8 mouse cellular contexts compared by ENCODE assay signal in the genomic region with DNA sequence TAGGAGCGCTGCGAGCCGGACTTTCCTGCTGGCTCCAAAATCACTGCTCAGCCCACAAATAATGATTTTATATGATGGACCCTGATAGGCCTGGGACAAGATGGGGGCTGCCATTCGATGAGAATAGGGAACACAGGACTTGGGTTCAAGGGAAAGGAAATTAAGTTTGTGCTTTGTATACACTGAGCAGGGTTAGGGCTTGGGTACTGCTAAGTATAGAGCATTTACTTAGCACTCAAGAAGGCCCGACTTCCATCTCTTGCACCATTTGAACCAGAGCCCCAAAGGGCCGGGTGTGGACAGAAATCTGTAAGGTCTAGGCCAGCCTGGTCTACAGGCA. TPM values are rescaled to one million over a fixed set of nuclear protein-coding genes. Genes with fewer than 3 reads are reported as not detected.
DNase-seq lines count a peak whose midpoint lies in the region; ATAC-seq and TF ChIP-seq lines count a peak whose summit lies in the region.

No protein-coding gene starts in this region.

- H3K4me3 ChIP-seq in heart, embryonic 13.5 days: peak overlapping the region; percentile 78
- H3K4me3 ChIP-seq in ES-Bruce4 (ENCODE audit: low read depth, low read length): peak overlapping the region; percentile 64
- peak overlapping the region; percentile 64 for H3K4me3 ChIP-seq in forebrain, embryonic 16.5 days (replicated peaks; ENCODE audit: low read length)
- no peak overlapping the region for H3K4me3 ChIP-seq in macrophage (ENCODE audit: inconsistent target)

- peaks cover 34% of the 10 kb centered on the region for H3K4me1 ChIP-seq in heart, embryonic 13.5 days
- H3K4me1 ChIP-seq in ES-Bruce4 (ENCODE audit: control insufficient read depth, insufficient read depth, low read length): no peaks in the 10 kb centered on the region
- peaks cover 15% of the 10 kb centered on the region for H3K4me1 ChIP-seq in forebrain, embryonic 16.5 days (replicated peaks; ENCODE audit: control insufficient read depth, insufficient read depth, low read length)

- peaks cover 30% of the 10 kb centered on the region for H3K79me2 ChIP-seq in macrophage (ENCODE audit: inconsistent target)

- TF ChIP-seq EP300 in ES-Bruce4 (IDR thresholded peaks at IDR 0.05; ENCODE audit: insufficient read depth, low read depth, low read length): no peak

- no peak for DNase-seq in heart, postnatal 14 days
- DNase-seq in urinary bladder, postnatal 14 days (ENCODE audit: low spot score): no peak
- no peak for DNase-seq in cerebellum, postnatal 36 days
- DNase-seq in layer of hippocampus, adult 8-10 months (ENCODE audit: low spot score in 2 of 2): no peak

- no peak for TF ChIP-seq CTCF in ES-Bruce4 (IDR thresholded peaks at IDR 0.05; ENCODE audit: low read depth, low read length)

- H3K4me2 ChIP-seq in heart, embryonic 13.5 days: peak overlapping the region; percentile 88
- H3K4me2 ChIP-seq in forebrain, embryonic 16.5 days (ENCODE audit: low read length): peak overlapping the region; percentile 77

- peak overlapping the region; percentile 83 for H3K9ac ChIP-seq in heart, embryonic 13.5 days
- H3K9ac ChIP-seq in ES-Bruce4 (ENCODE audit: low read depth, poor library complexity, severe bottlenecking): peak overlapping the region; percentile 80
- H3K9ac ChIP-seq in forebrain, embryonic 16.5 days (replicated peaks; ENCODE audit: low read depth, low read length): peak overlapping the region; percentile 59

- 0 out of 2 replicates have a peak, but pooled peaks cover 7% of the 10 kb centered on the region for H3K36me3 ChIP-seq in heart, embryonic 13.5 days
- peaks cover 5% of the 10 kb centered on the region for H3K36me3 ChIP-seq in ES-Bruce4 (ENCODE audit: control insufficient read depth, insufficient read depth, low read length, poor library complexity, severe bottlenecking)
- H3K36me3 ChIP-seq in forebrain, embryonic 16.5 days (ENCODE audit: control insufficient read depth, insufficient read depth): no peaks in the 10 kb centered on the region
- H3K36me3 ChIP-seq in macrophage (ENCODE audit: inconsistent target): no peaks in the 10 kb centered on the region

- no peaks in the 10 kb centered on the region for H3K27me3 ChIP-seq in heart, embryonic 13.5 days (replicated peaks)
- H3K27me3 ChIP-seq in ES-Bruce4 (ENCODE audit: control insufficient read depth, insufficient read depth, low read length, poor library complexity, severe bottlenecking): no peaks in the 10 kb centered on the region
- no peaks in the 10 kb centered on the region for H3K27me3 ChIP-seq in forebrain, embryonic 16.5 days (replicated peaks; ENCODE audit: control insufficient read depth, insufficient read depth, low read length)

- ATAC-seq in heart, embryonic 13.5 days (ENCODE audit: extremely low read depth, insufficient number of reproducible peaks, low FRiP score, low TSS enrichment): no peak
- ATAC-seq in forebrain, embryonic 16.5 days: peak; percentile 34

- TF ChIP-seq POLR2A in ES-Bruce4 (IDR thresholded peaks at IDR 0.05; ENCODE audit: insufficient read depth, low read length): no peak

- 33% methylated on average over 6 of the region's 6 CpGs for WGBS in heart, embryonic 13.5 days
- 31% methylated on average over 6 of the region's 6 CpGs for WGBS in forebrain, embryonic 16.5 days
- 35% methylated on average over 6 of the region's 6 CpGs for WGBS in macrophage (ENCODE audit: missing documents)

- intact Hi-C loops in heart, postnatal 14 days (cut with DNase I): no loop called here

- H3K27ac ChIP-seq in heart, embryonic 13.5 days (replicated peaks): peak overlapping the region; percentile 66; the same call in 1 of the 2 replicates
- peak overlapping the region; percentile 16; the same call in 1 of the 2 replicates for H3K27ac ChIP-seq in ES-Bruce4 (ENCODE audit: insufficient read depth, low read length)
- peak overlapping the region; percentile 87 for H3K27ac ChIP-seq in forebrain, embryonic 16.5 days (ENCODE audit: low read length)
- peak overlapping the region; percentile 49 for H3K27ac ChIP-seq in macrophage

- H3K9me3 ChIP-seq in heart, embryonic 13.5 days: peaks cover 8% of the 10 kb centered on the region; the same call in 1 of the 2 replicates
- no peaks in the 10 kb centered on the region for H3K9me3 ChIP-seq in ES-Bruce4 (replicated peaks; ENCODE audit: control insufficient read depth, insufficient read depth, low read length, poor library complexity, severe bottlenecking)
- 0 out of 2 replicates have a peak, but pooled peaks cover 3% of the 10 kb centered on the region for H3K9me3 ChIP-seq in forebrain, embryonic 16.5 days (ENCODE audit: control insufficient read depth, low read length)

RNA-seq across cellular contexts. Expression of gene Tmem97, which starts 0.5 kb away (rescaled TPM):
- polyA plus RNA-seq in heart, embryonic 13.5 days (2015; fragmentation: Nextera tagmentation; extraction: Ambion mirVana): 58.3 and 68.1 TPM in 2 replicates
- 10 to 100 TPM in 1 of 2 experiments, 1 to 10 TPM in 1; 8.8 to 10.3 TPM for total RNA-seq in heart, postnatal 14 days (2021)
- polyA plus RNA-seq in ES-Bruce4 (2011; ENCODE audit: insufficient read depth, insufficient read length, low read depth, missing spikeins): 89.0 and 90.1 TPM in 2 replicates
- 31.1 and 34.9 TPM in 2 replicates for polyA plus RNA-seq in forebrain, embryonic 16.5 days (2015; fragmentation: Nextera tagmentation; extraction: Ambion mirVana)
- total RNA-seq in macrophage (2018; cell fraction: chromatin; rRNA removed): 1 to 10 TPM in 17 of 26 experiments, under 1 TPM in 5, not detected in 4; 0.45 to 5.4 (median 1.7) TPM
- total RNA-seq in macrophage (2018; cell fraction: cytosol; rRNA removed): 10 to 100 TPM; 36.4 to 66.1 (median 54.6) TPM
- total RNA-seq in macrophage (2018; cell fraction: nucleus; rRNA removed): 10 to 100 TPM in 25 of 26 experiments, 1 to 10 TPM in 1; 3.0 to 48.3 (median 24.9) TPM
- 48.9 to 61.4 TPM (median 53.9 TPM) in 3 replicates for polyA plus RNA-seq in macrophage (2018)
- total RNA-seq in layer of hippocampus, adult 8-10 months (2022): 10 to 100 TPM; 12.9 to 16.4 (median 15.1) TPM

RNA-seq across cellular contexts. Expression of gene Ift20, which starts 14.9 kb away (rescaled TPM):
- 95.5 and 107 TPM in 2 replicates for polyA plus RNA-seq in heart, embryonic 13.5 days (2015; fragmentation: Nextera tagmentation; extraction: Ambion mirVana)
- total RNA-seq in heart, postnatal 14 days (2021): 10 to 100 TPM; 48.4 to 50.0 TPM
- 30.2 and 40.0 TPM in 2 replicates for polyA plus RNA-seq in ES-Bruce4 (2011; ENCODE audit: insufficient read depth, insufficient read length, low read depth, missing spikeins)
- 111 and 117 TPM in 2 replicates for polyA plus RNA-seq in forebrain, embryonic 16.5 days (2015; fragmentation: Nextera tagmentation; extraction: Ambion mirVana)
- total RNA-seq in macrophage (2018; cell fraction: chromatin; rRNA removed): 10 to 100 TPM in 22 of 26 experiments, 1 to 10 TPM in 4; 4.9 to 37.7 (median 18.5) TPM
- 10 to 100 TPM; 35.2 to 57.9 (median 44.7) TPM for total RNA-seq in macrophage (2018; cell fraction: cytosol; rRNA removed)
- total RNA-seq in macrophage (2018; cell fraction: nucleus; rRNA removed): 10 to 100 TPM in 25 of 26 experiments, 1 to 10 TPM in 1; 8.2 to 38.0 (median 20.2) TPM
- polyA plus RNA-seq in macrophage (2018): 49.9 to 68.6 TPM (median 62.9 TPM) in 3 replicates
- 10 to 100 TPM; 68.0 to 73.9 (median 73.6) TPM for total RNA-seq in layer of hippocampus, adult 8-10 months (2022)

RNA-seq across cellular contexts. Expression of gene Tnfaip1, which starts 14.9 kb away (rescaled TPM):
- 71.9 and 77.1 TPM in 2 replicates for polyA plus RNA-seq in heart, embryonic 13.5 days (2015; fragmentation: Nextera tagmentation; extraction: Ambion mirVana)
- 10 to 100 TPM; 47.7 to 50.7 TPM for total RNA-seq in heart, postnatal 14 days (2021)
- polyA plus RNA-seq in ES-Bruce4 (2011; ENCODE audit: insufficient read depth, insufficient read length, low read depth, missing spikeins) (38.2 and 41.2 TPM in 2 replicates), macrophage (2018) (24.7 to 34.4 TPM (median 28.0 TPM) in 3 replicates)
- 71.5 and 71.8 TPM in 2 replicates for polyA plus RNA-seq in forebrain, embryonic 16.5 days (2015; fragmentation: Nextera tagmentation; extraction: Ambion mirVana)
- 10 to 100 TPM; 10.4 to 37.9 (median 21.9) TPM for total RNA-seq in macrophage (2018; cell fraction: chromatin; rRNA removed)
- total RNA-seq in macrophage (2018; cell fraction: cytosol; rRNA removed): 10 to 100 TPM; 19.4 to 36.2 (median 31.0) TPM
- total RNA-seq in macrophage (2018; cell fraction: nucleus; rRNA removed): 10 to 100 TPM; 14.1 to 48.3 (median 28.5) TPM
- 10 to 100 TPM; 29.9 to 32.6 (median 30.7) TPM for total RNA-seq in layer of hippocampus, adult 8-10 months (2022)

RNA-seq across cellular contexts. Expression of gene Poldip2, which starts 39.0 kb away (rescaled TPM):
- polyA plus RNA-seq in heart, embryonic 13.5 days (2015; fragmentation: Nextera tagmentation; extraction: Ambion mirVana): 139 and 151 TPM in 2 replicates
- 100 to 1,000 TPM; 153 to 155 TPM for total RNA-seq in heart, postnatal 14 days (2021)
- polyA plus RNA-seq in ES-Bruce4 (2011; ENCODE audit: insufficient read depth, insufficient read length, low read depth, missing spikeins): 72.1 and 75.3 TPM in 2 replicates
- polyA plus RNA-seq in forebrain, embryonic 16.5 days (2015; fragmentation: Nextera tagmentation; extraction: Ambion mirVana): 209 and 214 TPM in 2 replicates
- total RNA-seq in macrophage (2018; cell fraction: chromatin; rRNA removed): 100 to 1,000 TPM in 1 of 26 experiments, 10 to 100 TPM in 24, 1 to 10 TPM in 1; 8.1 to 103 (median 39.8) TPM
- 10 to 100 TPM; 18.5 to 36.7 (median 29.7) TPM for total RNA-seq in macrophage (2018; cell fraction: cytosol; rRNA removed)
- 10 to 100 TPM; 12.7 to 68.8 (median 27.1) TPM for total RNA-seq in macrophage (2018; cell fraction: nucleus; rRNA removed)
- 31.1 to 47.7 TPM (median 32.4 TPM) in 3 replicates for polyA plus RNA-seq in macrophage (2018)
- 100 to 1,000 TPM; 106 to 123 (median 116) TPM for total RNA-seq in layer of hippocampus, adult 8-10 months (2022)

RNA-seq across cellular contexts. Expression of gene Tmem199, which starts 39.1 kb away (rescaled TPM):
- polyA plus RNA-seq in heart, embryonic 13.5 days (2015; fragmentation: Nextera tagmentation; extraction: Ambion mirVana): 43.9 and 45.6 TPM in 2 replicates
- 10 to 100 TPM; 11.7 to 12.1 TPM for total RNA-seq in heart, postnatal 14 days (2021)
- polyA plus RNA-seq in ES-Bruce4 (2011; ENCODE audit: insufficient read depth, insufficient read length, low read depth, missing spikeins) (41.6 and 41.7 TPM in 2 replicates), macrophage (2018) (25.0 to 37.9 TPM (median 35.3 TPM) in 3 replicates)
- polyA plus RNA-seq in forebrain, embryonic 16.5 days (2015; fragmentation: Nextera tagmentation; extraction: Ambion mirVana): 78.8 and 86.3 TPM in 2 replicates
- total RNA-seq in macrophage (2018; cell fraction: chromatin; rRNA removed): 10 to 100 TPM; 17.1 to 96.8 (median 47.0) TPM
- total RNA-seq in macrophage (2018; cell fraction: cytosol; rRNA removed): 10 to 100 TPM in 25 of 26 experiments, 1 to 10 TPM in 1; 8.3 to 33.4 (median 30.2) TPM
- total RNA-seq in macrophage (2018; cell fraction: nucleus; rRNA removed): 100 to 1,000 TPM in 1 of 26 experiments, 10 to 100 TPM in 25; 21.5 to 101 (median 34.7) TPM
- 10 to 100 TPM; 46.7 to 52.3 (median 49.9) TPM for total RNA-seq in layer of hippocampus, adult 8-10 months (2022)

Comparison
In these comparisons a context has a peak if more than half of its experiments do, and no peak if none do; other contexts are left out.
1. H3K27ac ChIP-seq: peak in every context shown above with its lines; median percentile 87 in forebrain, embryonic 16.5 days; 66 in heart, embryonic 13.5 days; 49 in macrophage; 16 in ES-Bruce4.